Mouse (Mus musculus) ES-CJ7 (cell line): ENCODE data around the gene Gm37240.
A peak's percentile ranks its signal among the peaks of the same experiment; 100 is the strongest.

Experiments used
- DNase-seq: peaks from one replicate; pipeline ENCODE4 v3.0.0; 2011; ENCODE audit warnings: low read depth, low spot score

The Gm37240 gene

GRCm38 (mm10) chr3:85195068-85195481 is 692.2 kb downstream of the Gm37240 start:
- DNase-seq = peak; percentile 29

GRCm38 (mm10) chr3:85189791-85190190 is 697.5 kb downstream of the Gm37240 start:
- no peak for DNase-seq

- DNase-seq = no peak
Observed at GRCm38 (mm10) chr3:85188364-85188763, 699.0 kb downstream of the Gm37240 start.

DNA sequence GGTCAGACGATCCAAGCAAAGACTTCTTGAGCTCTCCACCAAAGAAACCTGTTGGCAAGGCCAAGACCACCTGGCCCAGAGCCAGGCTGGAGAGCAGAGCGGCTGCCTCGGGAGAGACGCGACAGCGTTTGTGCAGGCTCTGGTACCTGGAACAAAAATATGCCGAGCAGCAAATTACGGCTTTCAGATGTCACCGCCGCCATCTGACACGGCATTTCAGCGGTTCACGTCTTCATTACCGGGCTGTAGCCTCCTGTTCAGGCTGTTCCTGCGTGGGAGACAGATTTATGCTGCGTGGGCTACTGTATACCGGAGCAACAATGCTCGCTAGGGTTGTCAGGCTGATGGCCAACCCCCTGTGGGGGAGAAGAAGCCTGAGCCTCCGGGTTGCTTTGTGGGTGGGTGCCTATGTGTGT is 700.6 kb downstream of the Gm37240 start:
- DNase-seq = no peak

DNA sequence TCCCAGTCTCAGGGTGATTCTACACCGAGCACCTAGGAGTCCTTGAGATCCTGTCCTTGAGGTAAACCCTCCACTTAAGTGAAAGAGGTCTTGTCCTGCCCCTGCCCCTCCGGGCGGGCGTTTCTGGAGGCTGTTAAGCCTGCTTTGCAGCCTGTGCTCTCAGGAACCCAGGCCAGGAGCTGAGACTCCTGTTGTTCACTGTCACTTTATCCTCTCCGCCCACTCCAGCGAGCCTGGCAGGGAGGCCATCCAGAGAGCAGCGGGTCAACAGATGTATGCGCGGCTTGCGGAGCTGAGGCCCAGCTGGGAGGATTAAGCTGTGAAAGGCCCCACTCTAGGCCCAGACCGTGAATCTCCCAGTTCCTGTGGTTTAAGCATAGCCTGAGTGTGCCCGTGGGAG is 701.5 kb downstream of the Gm37240 start:
- no peak for DNase-seq

DNA sequence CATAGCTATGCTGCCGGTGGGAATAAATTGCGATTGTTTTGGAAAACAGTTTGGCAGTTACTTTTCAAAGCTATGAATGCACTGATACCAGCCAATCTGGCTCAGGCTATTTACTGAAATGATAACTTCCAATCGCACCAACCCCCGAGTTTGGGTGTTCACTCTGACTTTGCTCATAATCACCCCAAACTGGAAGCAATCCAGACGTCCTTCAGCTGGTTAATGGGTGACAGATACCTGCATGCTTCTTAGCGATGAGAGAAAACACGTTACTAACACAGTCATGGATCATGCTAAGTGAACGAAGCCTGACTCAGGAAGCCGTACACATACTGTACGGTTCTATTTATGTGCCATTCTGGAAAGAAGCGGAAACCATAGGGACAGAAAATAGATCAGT is 702.4 kb downstream of the Gm37240 start:
- DNase-seq = no peak

DNA sequence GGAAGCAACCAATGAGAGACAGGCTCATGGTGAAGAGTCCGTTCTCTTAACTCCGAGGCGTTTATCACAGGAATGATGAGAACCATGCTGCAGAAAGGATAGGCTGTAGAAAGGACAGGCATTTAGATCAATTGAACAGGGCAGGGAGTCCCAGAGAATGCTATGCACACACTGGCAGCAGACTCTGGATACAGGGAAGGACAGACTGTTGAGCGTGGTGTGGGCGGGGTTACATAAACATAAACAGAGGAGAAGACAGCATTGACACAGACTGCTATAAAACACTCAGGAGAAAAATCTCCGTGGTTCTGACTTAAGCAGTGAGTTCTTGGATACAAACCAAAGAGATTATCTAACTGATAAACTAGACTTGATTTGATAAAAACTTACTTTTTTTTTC is 703.2 kb downstream of the Gm37240 start:
- DNase-seq = no peak

DNA sequence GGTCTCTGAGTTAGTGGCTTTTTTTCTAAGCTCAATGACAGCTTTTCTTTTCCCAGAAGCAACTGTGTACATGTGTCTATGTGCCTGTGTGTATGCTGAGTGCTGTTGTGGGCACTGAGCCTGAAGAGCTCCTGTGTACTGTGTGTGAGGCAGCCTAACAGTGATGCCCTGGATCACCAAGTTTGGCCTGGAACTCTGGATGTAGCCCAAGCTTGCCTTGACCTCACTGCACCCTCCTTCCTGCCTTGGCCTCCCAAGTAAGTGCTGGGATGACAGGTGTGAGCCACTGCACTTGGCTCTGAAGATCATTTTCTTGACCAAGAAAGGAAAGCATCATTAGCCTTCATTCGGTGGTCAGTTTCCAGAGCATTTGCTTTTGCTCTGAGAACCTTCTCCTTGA is 710.6 kb downstream of the Gm37240 start:
- no peak for DNase-seq

DNA sequence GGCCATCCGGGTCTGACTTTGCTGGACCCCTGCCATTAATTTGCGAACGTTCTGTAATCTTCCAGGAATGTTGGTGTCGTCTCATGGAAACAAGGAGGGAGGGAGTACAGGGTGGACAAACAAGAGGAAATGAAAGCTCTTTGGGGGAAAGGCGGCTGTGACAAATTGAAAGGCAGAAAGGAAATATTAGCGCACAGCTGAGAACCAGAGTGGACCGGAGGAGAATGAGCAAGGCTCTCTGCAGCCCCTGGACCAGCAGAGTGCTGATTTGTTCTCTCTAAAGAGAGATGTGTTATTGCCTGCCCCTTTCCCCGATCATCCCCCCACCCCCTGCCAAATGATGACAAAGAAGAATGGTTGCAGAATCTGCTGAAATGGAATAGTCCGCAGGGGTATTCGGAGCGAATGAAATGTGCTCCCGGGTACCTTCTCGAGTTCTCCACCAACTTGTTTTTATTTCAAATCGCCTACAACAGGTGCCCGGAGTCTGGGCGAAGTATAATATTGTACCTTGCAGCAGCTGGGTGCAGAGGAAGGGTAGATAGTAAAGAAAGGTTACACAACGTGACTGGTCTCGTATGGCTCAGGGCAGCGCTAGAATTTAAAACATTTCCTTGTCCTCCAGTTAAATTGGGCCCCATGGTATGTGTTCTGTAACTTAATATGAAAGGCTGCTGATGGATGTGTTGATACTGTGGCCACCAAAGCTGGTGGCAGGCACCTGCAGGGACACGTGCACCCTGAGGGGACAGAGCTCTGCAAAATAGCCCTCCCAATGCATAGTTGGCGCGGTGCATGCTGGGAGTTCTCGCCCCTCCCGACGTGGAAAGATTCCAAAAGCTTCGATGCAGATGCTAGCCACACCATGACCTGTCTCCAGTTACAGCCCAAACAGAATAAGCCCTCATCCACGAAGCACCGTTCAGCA is 712.5 kb downstream of the Gm37240 start:
- DNase-seq = no peak

DNA sequence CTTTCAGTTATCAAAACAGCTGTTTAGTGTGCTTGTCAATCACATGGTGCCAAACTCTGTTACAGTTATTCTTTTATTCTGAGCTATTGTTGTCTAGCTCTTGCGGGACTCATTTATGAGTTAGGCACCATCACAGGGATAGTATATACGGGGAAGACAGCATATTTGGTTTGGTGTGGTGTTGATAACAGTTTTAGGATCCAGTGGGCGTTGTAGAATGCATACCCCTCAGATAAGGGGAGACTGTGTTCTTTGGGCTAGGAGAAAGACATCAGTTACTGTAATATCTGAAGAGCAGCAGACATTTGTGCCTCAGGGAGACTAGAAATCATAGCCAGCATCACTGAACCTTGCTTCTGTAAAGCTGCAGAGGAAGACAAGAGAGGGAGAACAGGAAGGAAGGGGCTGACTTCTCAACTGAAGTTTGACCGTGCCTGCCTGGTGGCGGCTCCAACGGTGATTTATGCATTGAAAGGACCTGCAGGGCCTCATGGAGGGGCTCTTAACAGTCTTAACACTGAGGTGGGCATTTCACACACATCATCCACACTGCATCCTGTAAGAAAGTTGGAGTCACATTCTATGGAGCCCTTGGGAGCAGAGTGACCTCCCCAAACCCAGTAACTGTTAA is 713.8 kb downstream of the Gm37240 start:
- no peak for DNase-seq

DNA sequence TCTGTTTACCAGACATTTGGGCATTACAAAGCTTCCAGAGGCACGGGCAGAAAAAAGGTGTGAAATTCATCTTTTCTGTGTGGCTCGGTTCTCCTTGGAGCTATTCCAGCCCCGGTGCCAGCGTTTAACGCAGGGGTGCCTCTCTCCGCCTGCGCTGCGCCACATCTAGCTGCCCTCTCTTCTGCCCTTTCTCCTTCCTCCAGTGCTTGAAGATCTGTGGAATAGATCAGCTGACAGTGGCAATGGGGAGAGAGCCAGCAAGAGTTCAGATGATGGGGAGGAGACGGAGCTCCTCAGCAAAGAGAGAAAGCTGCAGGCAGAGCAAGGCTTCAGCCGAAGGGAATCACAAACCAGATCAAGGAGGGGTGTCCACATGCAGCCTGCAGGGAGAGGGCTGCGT is 714.8 kb downstream of the Gm37240 start:
- no peak for DNase-seq

GRCm38 (mm10) chr3:85172096-85172495 is 715.2 kb downstream of the Gm37240 start:
- DNase-seq = no peak

GRCm38 (mm10) chr3:85168816-85169215 is 718.5 kb downstream of the Gm37240 start:
- DNase-seq = no peak

DNA sequence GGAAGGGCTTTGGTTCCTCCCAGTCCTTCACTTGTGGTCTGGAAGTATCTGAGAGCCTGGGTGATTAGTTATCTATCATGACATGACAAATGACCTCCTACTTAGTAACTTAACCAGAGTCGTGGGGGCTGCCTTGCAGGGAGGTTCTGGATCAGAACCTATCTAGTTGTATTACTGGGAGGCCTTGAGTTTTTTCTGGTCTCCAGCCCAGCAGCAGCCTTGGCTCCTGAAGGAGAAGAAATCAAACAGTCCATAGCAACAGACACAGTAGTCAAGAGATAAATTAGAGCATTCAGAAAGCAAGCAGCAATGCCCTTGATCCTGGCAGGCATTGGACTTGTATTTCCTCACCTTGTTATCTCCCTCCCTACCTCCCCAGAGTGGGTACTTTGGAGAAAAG is 722.4 kb downstream of the Gm37240 start:
- DNase-seq = no peak

DNA sequence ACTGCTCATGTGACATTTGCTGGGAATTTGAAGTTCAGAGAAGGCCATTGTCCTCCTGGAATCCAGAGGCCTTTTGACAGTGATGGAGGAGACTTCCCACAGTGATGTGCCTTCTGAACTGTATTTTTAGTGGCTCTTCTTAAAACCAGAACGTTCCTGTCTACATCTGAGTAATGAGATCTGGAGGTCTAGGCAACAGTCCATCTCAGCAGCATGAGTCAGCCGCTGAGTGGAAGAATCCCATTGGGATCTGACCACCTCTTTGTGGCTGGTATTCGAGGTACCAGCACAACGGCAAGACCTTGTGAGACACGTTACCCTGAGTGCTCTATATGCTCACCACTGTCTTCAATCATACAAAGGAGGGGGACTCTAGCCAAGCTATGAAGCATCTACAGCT is 723.9 kb downstream of the Gm37240 start:
- DNase-seq = no peak

DNA sequence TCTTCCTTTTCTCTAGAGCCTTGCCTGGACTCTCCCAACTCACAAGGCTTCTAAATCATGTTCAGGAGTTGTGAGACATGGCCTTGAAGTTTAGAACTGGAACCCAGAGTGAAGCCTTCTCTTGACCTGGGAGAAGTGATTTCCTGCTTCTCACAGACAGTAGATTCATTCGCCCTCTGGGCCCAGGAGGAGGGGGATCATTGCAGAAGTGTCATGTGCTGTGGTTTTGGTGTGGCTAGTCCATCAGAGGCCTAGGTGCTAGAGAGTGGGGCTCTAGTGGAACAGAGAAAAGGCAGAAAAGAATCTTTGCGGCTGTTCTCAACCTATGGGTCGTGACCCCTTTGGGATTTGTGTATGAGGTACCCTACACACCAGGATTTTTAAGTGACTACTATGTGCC is 724.9 kb downstream of the Gm37240 start:
- DNase-seq = no peak

GRCm38 (mm10) chr3:85160816-85161215 is 726.5 kb downstream of the Gm37240 start:
- no peak for DNase-seq

- no peak for DNase-seq
Observed at GRCm38 (mm10) chr3:85159631-85160030, 727.7 kb downstream of the Gm37240 start.

DNA sequence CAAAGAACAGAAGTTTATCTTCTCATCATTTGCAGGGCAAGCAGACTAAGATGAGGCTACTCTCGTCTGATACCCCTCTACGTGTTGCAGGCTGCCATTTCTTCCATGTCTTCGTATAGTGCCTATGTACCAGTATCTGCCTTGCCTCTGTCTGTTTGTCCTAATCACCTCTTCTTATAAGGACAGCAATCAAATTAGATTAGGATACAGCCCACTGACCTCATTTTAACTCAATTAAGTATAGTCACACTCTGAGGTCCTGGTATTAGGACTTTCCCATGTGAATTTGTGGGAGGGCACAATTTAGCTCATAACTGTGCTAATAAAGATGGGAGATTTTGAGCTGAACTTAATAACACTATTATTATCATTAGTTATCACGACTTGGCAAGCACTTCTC is 738.5 kb downstream of the Gm37240 start:
- no peak for DNase-seq

DNA sequence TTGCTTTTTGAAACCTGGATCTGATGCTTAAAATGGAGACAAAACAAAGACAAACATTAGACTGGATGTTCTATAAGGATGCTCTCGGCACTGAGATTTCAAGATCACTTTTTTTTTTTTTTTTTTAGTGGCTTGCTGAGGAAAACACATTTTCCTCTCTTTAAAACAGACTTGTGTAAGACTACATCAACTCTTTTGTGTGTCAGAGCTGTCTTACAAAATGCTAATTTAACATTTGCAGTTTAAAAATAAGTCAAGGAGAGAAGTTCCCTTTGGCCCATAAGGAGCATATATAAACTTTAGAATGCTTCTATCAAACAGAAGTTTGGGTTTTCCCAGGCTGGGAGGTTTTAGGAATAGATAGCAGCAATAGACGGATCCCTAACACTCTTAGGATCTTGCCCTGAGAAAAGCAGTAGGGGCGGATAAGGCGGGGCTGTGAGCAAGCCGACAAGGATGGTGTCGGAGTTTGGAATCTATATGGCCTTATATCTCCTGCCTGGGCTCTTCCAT is 739.2 kb downstream of the Gm37240 start:
- no peak for DNase-seq

DNA sequence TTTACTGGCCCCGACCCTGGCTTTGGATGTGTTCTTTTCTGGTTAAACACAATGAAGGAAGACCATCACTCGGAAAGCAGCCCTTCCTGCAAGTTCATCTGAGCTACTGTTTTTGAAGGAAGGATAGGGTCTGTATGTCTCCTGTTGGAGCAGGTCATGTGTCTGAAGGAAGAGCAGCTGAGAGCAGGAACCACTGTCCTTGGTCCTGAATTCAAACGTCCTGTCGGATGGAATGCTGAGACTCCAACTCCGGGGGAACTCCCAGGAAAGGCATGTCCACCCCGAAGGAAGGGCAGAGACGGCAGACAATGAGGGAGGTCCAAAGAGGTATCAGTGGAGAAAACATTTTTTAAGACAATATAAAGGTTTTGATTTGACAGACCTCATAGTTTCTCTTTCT is 741.8 kb downstream of the Gm37240 start:
- peak; percentile 77 for DNase-seq

DNA sequence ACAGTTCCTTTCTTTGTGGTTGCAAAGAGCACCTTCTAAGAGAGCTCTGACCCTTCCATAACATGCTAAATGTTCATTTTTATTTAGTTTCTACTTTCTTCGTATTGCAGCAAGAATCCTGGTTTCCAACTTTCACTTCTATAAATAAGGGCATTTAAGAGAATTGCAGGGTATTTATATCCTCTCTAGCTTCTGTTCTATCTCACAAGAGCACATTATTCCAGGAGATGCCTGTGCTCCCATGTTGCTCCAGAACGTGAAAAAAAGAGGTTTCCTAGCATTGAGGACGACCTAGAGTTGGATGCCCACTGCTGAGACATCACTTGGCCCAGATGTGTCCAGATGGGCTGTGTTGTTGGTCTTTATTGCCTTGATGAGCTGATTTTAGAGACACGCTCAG is 742.2 kb downstream of the Gm37240 start:
- DNase-seq = no peak

DNA sequence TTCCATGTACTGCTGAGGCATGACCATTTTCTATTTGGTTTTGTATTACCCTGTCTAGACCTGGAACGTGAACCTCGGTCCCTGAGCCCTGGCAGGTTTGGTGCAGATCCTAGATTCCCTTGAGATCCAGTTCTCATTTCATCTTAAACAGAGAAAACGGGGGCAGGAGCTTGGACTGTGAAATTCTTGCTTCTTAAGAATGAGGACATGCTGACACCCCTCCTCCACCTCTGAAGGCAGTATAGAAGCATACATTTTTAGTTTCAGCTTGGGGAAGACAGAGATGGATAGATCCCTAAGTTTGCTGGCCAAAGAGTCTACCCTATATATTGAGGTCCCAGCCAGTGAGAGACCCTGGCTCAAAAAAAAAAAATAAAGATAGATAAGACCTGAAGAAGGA is 742.9 kb downstream of the Gm37240 start:
- DNase-seq = no peak
